Mouse (Mus musculus): ENCODE data around the gene Tbx3.
A peak's percentile ranks its signal among the peaks of the same experiment; 100 is the strongest.

The Tbx3 gene

GRCm38 (mm10) chr5:119681011-119681832, 10.8 kb downstream of the Tbx3 start:
- DNase-seq: no peak

DNA sequence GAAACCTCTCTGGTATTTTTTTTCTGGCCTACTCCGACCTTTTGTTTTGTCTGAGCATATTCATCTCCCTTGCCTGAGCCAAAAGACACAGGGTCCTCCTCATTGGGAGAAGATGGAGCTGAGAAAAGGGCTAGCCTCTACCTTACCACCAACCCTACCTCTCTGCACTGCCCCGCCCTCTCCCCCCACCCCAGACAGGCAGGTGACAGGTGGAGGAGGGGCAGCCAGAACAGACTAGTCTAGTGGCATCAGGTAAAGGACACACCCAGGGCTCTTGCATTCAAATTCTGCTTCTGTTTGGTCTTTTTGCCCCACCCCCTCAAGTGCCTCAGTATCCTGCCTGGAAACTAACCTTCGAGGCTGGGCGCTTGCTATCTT, 11.4 kb downstream of the Tbx3 start:
- no peak for DNase-seq

DNA sequence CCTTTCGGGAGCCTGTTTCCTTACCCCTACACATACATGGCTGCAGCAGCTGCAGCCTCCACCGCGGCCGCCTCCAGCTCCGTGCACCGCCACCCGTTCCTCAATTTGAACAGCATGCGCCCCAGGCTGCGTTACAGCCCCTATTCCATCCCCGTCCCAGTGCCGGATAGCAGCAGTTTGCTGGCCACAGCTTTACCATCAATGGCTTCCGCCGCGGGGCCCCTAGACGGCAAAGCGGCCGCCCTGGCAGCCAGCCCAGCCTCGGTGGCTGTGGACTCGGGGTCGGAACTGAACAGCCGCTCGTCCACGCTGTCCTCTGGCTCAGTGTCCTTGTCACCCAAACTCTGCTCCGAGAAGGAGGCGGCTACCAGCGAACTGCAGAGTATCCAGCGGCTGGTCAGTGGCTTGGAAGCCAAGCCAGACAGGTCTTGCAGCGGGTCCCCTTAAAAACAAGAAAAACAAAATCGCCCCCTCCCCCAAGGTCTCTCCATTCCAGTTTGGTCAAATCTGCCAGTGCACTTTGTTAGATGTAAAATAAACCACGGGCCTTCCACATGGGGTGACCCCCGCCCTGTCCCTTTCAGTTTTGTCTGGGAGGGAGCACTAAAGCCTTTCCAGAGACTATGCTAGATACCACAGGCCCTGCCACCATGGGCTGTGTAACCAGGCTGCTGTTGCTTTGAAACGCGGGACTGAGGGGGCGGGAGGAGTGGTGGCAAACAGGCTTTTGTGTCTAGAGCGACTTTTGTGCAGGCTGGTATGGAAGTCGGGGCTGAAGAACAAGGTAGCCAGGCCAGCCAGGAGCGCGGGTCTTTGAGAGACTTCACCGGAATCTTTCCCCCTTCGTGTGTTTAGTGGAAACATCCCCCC, 12.4 kb downstream of the Tbx3 start:
- no peak for DNase-seq

DNA sequence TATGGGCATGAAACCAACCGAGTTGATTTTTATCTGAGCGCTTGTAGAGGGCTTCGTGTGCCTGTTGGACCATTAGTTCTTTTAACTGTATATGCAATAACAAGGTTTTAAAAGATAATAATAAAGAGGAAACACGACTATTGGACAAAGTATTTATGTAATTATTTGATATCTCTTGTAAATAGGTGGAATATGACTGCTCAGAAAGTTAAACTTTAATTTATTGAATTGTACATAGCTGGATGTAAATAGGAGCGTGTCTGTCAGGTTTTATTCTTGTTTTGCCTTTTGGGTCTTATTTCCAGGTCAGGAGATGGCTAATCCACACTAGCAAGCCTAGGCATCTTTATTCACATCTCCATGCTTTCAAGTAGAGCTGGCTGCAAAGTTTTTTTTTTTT, 13.4 kb downstream of the Tbx3 start:
- DNase-seq: no peak

DNA sequence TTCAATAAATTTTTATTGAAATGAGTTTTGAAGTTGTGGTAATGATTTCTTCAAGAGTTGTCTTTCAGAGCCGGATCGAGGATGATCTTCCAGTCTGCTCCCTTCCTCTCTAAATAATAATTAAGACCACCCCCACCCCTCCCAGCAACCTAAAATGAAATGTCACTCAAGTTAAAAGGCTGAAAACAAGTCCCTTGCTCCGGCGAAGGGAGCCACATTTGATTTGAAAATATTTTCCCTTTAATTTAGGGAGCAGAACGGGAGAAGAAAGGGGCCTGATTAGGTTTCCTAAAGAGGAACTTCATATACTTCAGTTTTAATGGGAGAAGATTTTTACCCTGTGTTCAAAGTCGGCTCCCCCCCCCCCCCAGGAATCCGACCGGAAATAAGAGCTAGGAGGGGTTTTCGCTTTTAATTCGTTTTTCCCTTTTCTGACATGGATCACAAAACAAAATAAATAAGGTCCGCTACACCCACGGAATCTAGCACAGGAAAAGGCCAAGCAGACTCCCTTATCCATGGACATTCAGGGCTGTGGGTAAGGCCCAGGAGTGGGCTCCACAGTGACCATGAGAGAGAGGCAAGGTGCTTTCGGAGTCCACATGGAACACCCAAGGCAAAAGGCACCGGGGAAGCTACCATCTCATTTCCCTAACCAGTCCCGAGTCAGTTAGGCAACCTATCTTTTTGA, 14.4 kb downstream of the Tbx3 start:
- no peak for DNase-seq

GRCm38 (mm10) chr5:119685446-119686198, 15.2 kb downstream of the Tbx3 start:
- DNase-seq: no peak

DNA sequence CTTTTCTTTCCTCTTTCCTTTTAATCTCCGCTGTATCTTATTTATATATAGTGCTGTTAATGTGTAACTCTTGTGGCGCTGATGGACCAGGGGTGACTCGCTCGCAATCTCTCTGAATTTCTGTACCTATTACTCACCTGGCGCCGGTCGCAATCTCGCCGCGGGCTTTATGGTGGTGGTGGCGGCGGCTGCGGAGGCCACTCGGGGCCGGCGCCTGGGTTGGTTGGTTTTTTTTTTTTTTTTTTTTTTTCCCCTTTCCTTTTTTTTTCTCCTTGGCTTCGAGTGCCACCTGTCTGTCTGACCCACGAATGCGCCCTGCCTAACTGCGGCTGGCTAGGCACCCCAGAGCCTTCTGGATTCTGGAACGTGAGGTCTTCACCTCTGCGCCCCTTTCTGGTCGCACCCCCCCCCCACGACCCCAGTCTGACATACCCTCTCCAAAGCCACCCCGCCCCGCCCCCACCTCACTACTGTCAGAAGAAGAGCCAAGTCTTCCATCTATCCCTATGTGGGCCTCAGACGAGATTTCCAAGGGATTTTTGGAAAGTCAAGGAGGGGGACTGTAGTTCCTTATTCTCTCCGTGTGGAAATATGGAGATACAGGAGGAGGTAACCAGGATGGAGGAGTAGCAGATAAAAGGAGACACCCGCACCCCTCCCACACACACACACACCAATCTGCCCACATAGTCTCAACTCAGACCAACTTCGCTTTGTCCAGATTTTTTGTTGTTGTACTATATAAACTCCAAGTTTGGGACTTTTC, 15.9 kb downstream of the Tbx3 start:
- DNase-seq: no peak

DNA sequence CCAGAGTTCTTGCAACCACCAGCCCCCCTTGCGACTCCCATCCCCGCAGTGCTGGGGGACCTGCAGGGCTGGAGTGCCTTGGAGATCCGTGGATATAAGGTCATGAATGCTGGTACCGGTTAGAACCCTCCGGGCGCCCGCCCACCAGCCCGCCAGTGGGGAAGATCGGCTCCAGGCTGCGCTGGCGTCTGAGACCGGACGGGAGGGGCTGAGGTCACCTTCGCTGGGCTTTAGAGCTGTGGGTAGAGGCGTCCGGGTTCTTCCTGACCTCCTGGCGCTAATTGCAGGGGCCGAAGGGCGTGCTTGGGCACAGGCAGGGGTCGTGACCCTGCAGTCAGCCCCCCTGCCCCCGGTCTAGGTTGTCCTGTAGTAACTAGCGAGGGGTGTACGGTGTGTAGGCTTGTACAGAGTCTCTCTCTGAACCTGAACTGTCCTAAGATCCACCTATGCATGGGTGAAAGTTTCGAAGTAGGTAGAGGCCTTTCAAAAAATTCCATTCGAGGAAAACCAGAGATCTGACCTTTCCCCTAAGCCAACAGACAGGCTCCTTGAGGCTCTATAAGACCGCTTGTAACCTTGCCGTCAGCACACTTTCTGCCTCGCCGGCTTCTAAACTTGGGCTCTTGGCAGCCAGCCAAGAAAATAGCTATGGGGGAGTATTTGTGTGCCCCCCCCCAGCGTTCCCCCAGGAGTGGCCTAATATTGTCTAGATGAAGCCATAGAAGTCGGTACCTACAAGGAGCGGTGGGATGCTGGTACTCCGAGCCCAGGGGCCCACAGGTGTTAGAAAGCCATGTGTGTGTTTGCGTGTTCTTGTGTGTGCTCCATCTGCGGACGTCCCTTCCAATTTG, 16.8 kb downstream of the Tbx3 start:
- DNase-seq: no peak

GRCm38 (mm10) chr5:119687856-119688206, 17.4 kb downstream of the Tbx3 start:
- no peak for DNase-seq

GRCm38 (mm10) chr5:119688306-119688705, 17.8 kb downstream of the Tbx3 start:
- no peak for DNase-seq

DNA sequence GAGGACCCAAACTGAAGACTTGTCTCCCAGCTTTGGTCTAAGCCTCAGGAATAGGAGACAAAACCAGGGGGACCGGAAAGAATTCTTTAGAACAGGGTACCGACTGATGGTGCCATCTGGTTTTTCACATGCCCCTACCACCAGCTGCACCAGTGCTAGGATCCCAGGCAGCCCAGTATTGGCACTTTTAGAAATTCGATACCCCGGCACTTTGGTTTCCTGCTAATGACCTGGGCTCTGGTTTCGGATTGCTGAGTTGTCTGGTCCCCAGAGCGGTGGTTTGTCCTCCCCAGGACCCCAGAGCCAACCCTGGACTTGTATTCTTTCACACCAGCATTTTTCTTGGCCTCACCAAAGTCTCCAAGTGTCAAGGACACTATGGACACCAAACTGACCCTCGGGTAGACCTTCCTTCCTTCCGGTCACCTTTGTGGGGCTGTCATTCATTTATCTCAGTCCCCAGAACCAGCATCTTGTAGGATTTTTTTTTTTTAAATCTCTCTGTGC, 18.5 kb downstream of the Tbx3 start:
- DNase-seq: no peak

GRCm38 (mm10) chr5:119689501-119689900, 19.0 kb downstream of the Tbx3 start:
- DNase-seq: no peak

GRCm38 (mm10) chr5:119691075-119691474, 20.6 kb downstream of the Tbx3 start:
- peak; percentile 41 to 48 for DNase-seq

GRCm38 (mm10) chr5:119692425-119692824, 22.0 kb downstream of the Tbx3 start:
- no peak for DNase-seq

- DNase-seq: no peak
Measured at GRCm38 (mm10) chr5:119694914-119695313, 24.4 kb downstream of the Tbx3 start.

DNA sequence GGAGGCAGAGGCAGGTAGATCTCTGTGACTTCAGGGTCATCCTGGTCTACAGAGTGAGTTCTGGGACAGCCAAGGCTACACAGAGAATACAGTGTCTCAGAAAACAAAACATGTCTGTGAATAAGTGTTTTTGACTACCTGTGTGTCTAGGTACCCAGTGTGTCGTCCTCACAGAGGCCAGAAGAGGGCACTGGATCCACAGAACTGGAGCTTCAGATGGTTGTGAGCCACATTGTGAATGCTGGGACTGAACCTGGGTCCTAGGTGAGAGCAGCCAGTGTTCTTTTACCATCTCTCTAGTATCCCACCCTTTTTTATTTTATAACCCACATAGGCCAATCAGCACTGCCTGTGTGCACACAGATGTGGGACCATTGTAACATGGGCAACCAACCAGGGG, 32.6 kb downstream of the Tbx3 start:
- no peak for DNase-seq

DNA sequence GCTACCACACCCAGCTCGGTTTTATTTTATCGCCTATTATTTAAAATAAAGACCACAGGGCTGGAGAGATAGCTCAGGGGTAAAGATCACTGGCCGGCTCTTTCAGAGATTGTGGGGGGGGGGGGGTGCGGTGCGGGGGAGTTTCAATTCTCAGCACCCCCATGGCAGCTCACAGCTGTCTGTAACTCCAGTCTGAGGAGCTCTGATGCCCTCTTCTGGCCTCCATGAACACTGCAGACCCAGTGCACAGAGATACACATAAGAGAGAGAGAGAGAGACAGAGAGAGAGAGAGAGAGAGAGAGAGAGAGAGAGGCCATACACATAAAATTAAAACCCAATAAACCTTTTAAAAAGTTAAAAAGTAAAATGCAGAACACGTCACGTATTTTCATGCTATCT, 34.4 kb downstream of the Tbx3 start:
- no peak for DNase-seq

DNA sequence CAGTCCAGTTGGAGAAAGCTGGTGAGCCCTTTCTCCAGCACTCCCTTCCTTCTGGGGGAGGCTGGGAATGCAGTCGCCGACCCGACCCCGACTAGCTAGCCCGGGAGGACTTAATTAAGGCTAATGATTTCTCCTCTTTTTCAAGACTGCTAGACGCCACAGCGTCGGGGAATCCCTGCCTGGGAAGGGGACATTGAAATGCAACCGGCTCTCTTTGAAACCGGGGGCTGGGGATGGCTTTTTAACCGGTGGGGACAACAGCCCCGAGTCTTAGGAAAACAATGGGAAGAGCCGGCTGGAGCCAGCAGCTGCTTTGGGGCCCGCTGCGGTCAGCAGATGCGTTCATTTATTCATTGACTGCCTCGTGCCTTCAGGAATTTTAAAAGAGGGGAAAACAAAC, 36.0 kb downstream of the Tbx3 start:
- DNase-seq: no peak

GRCm38 (mm10) chr5:119708850-119709585, 38.5 kb downstream of the Tbx3 start:
- no peak for DNase-seq
